Mouse (Mus musculus): ENCODE data around the gene Gm732.

The Gm732 gene

DNA sequence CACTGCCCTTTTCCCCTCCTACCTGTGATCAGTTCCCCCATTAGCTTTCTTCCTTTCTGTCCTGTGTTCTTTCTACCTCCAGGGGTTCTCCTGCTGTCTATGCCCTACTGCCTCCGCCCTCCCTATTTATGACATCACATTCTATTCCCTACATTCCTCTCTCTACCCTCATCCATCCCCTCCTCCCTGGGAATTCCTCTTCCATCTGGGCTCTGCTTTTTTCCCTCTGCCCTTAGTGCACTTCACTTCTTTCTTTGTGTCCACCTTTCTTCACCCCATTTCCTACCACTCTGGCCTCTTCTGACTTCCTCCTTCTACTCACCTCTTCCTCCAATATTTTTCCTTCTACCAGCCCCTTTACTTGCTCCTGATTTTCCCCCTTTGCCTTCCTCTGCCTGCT is at the start of gene Gm732:
TSS of gene Gm732 (minus strand) at position 101 of the 400 bp plus-strand sequence.
- no peak for DNase-seq (ENCODE audit: low read depth)
